Mouse (Mus musculus) brain, adult 10 weeks (tissue): ENCODE data around the gene Fam98c. TPM values are rescaled to one million over a fixed set of nuclear protein-coding genes. Genes with fewer than 3 reads are reported as not detected.

Source experiments
- polyA plus RNA-seq: library from polyadenylated mRNA; stranded (reverse); fragments of 350-450 nt; fragmentation: Illumina TruSeq; extraction: RNeasy Lipid Tissue Mini Kit (QIAGEN cat#74804); gene quantifications from one replicate; pipeline ENCODE4 v1.2.3, GENCODE M21; 2015; ENCODE audit warnings: low read depth, low replicate concordance

The Fam98c gene
- polyA plus RNA-seq = 41.6 TPM

DNA sequence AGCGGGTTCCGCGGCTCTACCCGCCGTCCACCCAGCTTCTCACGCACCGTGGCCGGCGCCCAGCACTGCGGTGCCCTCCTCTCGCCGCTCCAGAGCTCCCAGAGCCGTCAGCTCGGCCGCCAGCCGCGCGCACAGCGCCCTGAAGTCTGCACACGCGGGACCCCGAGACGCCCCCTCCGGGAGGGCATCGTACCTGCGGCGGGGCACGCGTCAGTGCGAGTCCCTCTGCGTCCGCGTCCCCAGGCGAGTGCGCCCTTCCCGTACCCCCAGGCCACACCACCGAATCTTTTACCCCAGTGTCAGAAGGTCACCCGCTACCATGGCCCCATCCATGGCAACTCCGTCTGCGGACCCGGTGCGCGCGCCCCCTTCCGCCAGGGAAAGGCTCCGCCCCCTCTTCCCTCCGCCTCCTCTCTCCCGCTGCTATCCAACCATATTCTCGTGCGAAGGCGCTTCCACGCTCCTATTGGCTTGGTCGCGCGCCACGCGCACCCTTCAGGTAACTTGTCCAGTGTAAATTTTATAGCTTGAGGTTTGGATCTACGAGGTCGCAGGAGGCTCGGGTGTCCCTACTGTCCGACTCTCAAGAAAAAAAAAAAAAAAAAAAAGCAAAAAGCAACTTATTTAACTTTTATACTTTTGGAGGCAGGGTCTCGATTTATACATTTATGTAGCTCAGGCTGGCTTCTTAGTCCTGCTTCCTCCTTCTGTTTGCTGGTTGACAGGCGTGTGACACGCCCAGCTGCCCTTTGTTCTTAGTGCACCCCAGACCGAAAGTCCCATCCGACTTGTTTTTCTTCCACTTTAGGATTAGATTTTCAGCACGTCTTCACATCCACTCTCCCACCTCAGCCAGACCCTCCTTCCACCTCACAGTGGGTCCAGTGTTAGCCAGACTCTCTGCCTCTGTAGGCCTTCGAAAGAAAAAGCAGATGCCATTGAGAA, at the start of gene Fam98c:
Fam98c (minus strand) TSS at position 397 of the 945 bp plus-strand sequence.

GRCm38 (mm10) chr7:29180077-29180853, 24.2 kb upstream of the Fam98c start, which contains the start of gene Psmd8:
Gene Psmd8, minus strand, starts transcription at chr7:29180701.

GRCm38 (mm10) chr7:29170066-29170754, 14.2 kb upstream of the Fam98c start, which contains the start of the genes Ggn and Spred3:
Gene Ggn, plus strand, starts transcription at chr7:29170210.
Gene Spred3, minus strand, starts transcription at chr7:29170411.

DNA sequence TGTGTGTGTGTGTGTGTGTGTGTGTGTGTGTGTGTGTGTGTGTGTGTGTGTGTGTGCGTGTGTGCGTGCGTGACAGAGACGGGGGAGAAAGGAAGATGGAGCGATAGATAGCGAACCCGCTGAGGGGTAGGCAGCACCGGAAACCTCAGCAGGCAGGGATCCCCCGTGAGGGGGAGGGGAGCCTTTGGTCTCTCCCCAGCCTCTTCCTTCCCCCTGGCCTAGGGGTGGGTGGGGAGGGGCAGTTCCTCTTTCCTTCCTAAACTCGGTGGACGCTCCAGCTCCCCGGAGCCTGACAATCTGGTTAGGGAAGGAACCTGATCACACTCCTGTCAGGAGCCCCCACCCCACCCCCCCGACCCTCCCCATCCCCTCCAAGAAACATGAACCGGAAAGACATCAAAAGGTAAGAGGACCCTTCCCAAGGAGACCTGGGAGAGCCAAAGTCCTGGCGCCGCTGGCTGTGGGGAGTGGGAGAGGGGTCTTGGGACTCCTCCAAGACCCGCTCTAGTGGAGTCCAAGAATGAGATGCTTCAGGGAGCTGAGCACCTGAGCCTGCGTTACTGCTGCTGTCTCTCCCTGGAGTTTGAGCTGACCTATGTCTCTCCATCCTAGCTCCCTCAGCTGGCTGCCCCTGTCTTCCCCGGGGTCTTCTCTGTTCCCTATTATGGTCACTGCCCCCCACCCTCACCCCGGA, 21.2 kb downstream of the Fam98c start, which contains the start of gene Rasgrp4:
Rasgrp4 (plus strand) TSS at position 159 of the 694 bp plus-strand sequence.

GRCm38 (mm10) chr7:29124970-29125369, 31.1 kb downstream of the Fam98c start, which contains the start of gene Ryr1:
Gene Ryr1, minus strand, starts transcription at chr7:29125179.

Other genes with a start within 250 kb of the Fam98c start
- gene Actn4, start 193.9 kb downstream of the Fam98c start, polyA plus RNA-seq = 128 TPM
- 330 TPM for gene Eif3k, start 174.4 kb downstream of the Fam98c start, polyA plus RNA-seq
- gene Map4k1, start 174.2 kb downstream of the Fam98c start, polyA plus RNA-seq = 1.8 TPM
- 4.4 TPM for gene Ryr1, start 31.1 kb downstream of the Fam98c start, polyA plus RNA-seq
- 0.70 TPM for gene Rasgrp4, start 21.4 kb downstream of the Fam98c start, polyA plus RNA-seq
- 0.79 TPM for gene Ggn, start 14.0 kb upstream of the Fam98c start, polyA plus RNA-seq
- gene Spred3, start 14.2 kb upstream of the Fam98c start, polyA plus RNA-seq = 36.0 TPM
- gene Psmd8, start 24.5 kb upstream of the Fam98c start, polyA plus RNA-seq = 190 TPM
- gene Catsperg1, start 57.8 kb upstream of the Fam98c start, polyA plus RNA-seq = 0.97 TPM
- 2.0 TPM for gene Kcnk6, start 76.3 kb upstream of the Fam98c start, polyA plus RNA-seq
- gene Yif1b, start 82.1 kb upstream of the Fam98c start, polyA plus RNA-seq = 63.2 TPM
- not detected for gene 2200002D01Rik, start 92.2 kb upstream of the Fam98c start, polyA plus RNA-seq
- 24.8 TPM for gene Spint2, start 125.7 kb upstream of the Fam98c start, polyA plus RNA-seq
- gene Ppp1r14a, start 133.1 kb upstream of the Fam98c start, polyA plus RNA-seq = 35.7 TPM
- 69.6 TPM for gene Dpf1, start 147.7 kb upstream of the Fam98c start, polyA plus RNA-seq